Mouse (Mus musculus) B cell, adult 2 months (primary cell): ENCODE data around the gene Olfr1449.
"Not testable (repeated sequence)": the region's sequence is repeated elsewhere in the genome, so short reads cannot be mapped to it uniquely, and the experiment has no call there.

Experiments used
- DNase-seq, 2 experiments: peaks; one replicate each; pipeline ENCODE4 v3.0.0; 2022

The Olfr1449 gene

GRCm38 (mm10) chr19:12930540-12930939 is at the start of gene Olfr1449:
Gene Olfr1449, plus strand, starts transcription at chr19:12930840.
- DNase-seq: no peak

- DNase-seq: no peak
Observed at GRCm38 (mm10) chr19:12883555-12883954, 47.1 kb upstream of the Olfr1449 start, which contains the start of gene Olfr1445. Gene Olfr1445, plus strand, starts transcription at chr19:12883855.

GRCm38 (mm10) chr19:12893424-12893823 is 37.2 kb upstream of the Olfr1449 start, which contains the start of gene Olfr1446:
Gene Olfr1446, minus strand, starts transcription at chr19:12893524.
- DNase-seq: no peak

- no peak for DNase-seq
Observed at GRCm38 (mm10) chr19:12903643-12904042, 27.0 kb upstream of the Olfr1449 start, which contains the start of gene Olfr1447. Gene Olfr1447, minus strand, starts transcription at chr19:12903743.

- DNase-seq: no peak
Observed at GRCm38 (mm10) chr19:12924319-12924718, 6.3 kb upstream of the Olfr1449 start, which contains the start of gene Olfr1448. Gene Olfr1448, minus strand, starts transcription at chr19:12924419.

- no peak for DNase-seq
Observed at GRCm38 (mm10) chr19:12949958-12950357, 19.3 kb downstream of the Olfr1449 start, which contains the start of gene Olfr1450. Gene Olfr1450, plus strand, starts transcription at chr19:12950258.

- DNase-seq: not testable (repeated sequence)
Observed at GRCm38 (mm10) chr19:12970082-12970481, 39.4 kb downstream of the Olfr1449 start.
